Mouse (Mus musculus) midbrain, embryonic 16.5 days (tissue): ENCODE data around the gene C77080. TPM values are rescaled to one million over a fixed set of nuclear protein-coding genes. Genes with fewer than 3 reads are reported as not detected.

Source experiments
- ATAC-seq: fragments of 200-750 bp; cut with Nextera tagmentation; 2 replicates; pipeline ENCODE4 v1.8.0; 2017; ENCODE audit warnings: moderate TSS enrichment
- H3K27ac ChIP-seq: fragments of 300-500 bp; sonication (generic); 2 replicates; pipeline ENCODE4 v1.5.1; 2014; ENCODE audit warnings: mild to moderate bottlenecking, low read length, mixed read lengths
- H3K27me3 ChIP-seq: fragments of 300-500 bp; sonication (generic); 2 replicates; pipeline ENCODE4 v1.6.1; 2014; ENCODE audit warnings: low read depth, low read length, mixed read lengths; ENCODE audit not compliant: control insufficient read depth, insufficient read depth
- H3K36me3 ChIP-seq: fragments of 300-500 bp; sonication (generic); 2 replicates; pipeline ENCODE4 v1.6.1; 2014; ENCODE audit warnings: mild to moderate bottlenecking, low read length, moderate library complexity, mixed read lengths; ENCODE audit not compliant: control insufficient read depth, insufficient read depth
- H3K4me1 ChIP-seq: fragments of 300-500 bp; sonication (generic); 2 replicates; pipeline ENCODE4 v1.6.1; 2014; ENCODE audit warnings: mild to moderate bottlenecking, low read length, mixed read lengths; ENCODE audit not compliant: control insufficient read depth, insufficient read depth
- H3K4me2 ChIP-seq: fragments of 300-500 bp; sonication (generic); 2 replicates; pipeline ENCODE4 v1.6.1; 2014; ENCODE audit warnings: mild to moderate bottlenecking, low read length, mixed read lengths
- H3K4me3 ChIP-seq: fragments of 300-500 bp; sonication (generic); 2 replicates; pipeline ENCODE4 v1.5.1; 2014; ENCODE audit warnings: low read depth, mild to moderate bottlenecking, low read length, moderate library complexity, mixed read lengths
- H3K9ac ChIP-seq: fragments of 300-500 bp; sonication (generic); 2 replicates; pipeline ENCODE4 v1.6.1; 2014; ENCODE audit warnings: low read depth, low read length, mixed read lengths
- H3K9me3 ChIP-seq: fragments of 300-500 bp; sonication (generic); replicated peaks from 2 replicates; pipeline ENCODE4 v1.6.1; 2014; ENCODE audit warnings: mild to moderate bottlenecking, low read length, mixed read lengths; ENCODE audit not compliant: control insufficient read depth, poor library complexity, severe bottlenecking
- WGBS: fragments of 180-500 bp; shearing (Covaris S2); extraction: QIAGEN DNeasy Blood & Tissue Kit; methylation state at CpG from one replicate; pipeline ENCODE4 v1.1.7; 2014; 5-methylcytosine and 5-hydroxymethylcytosine counted together
- polyA plus RNA-seq: library from polyadenylated mRNA; unstranded; fragments of >200 nt; fragmentation: Nextera tagmentation; extraction: Ambion mirVana; gene quantifications from 2 replicates; pipeline ENCODE4 v1.2.1, GENCODE M21; 2015

The C77080 gene
- polyA plus RNA-seq, 1 experiment from 2014 or later = 6.7 TPM

DNA sequence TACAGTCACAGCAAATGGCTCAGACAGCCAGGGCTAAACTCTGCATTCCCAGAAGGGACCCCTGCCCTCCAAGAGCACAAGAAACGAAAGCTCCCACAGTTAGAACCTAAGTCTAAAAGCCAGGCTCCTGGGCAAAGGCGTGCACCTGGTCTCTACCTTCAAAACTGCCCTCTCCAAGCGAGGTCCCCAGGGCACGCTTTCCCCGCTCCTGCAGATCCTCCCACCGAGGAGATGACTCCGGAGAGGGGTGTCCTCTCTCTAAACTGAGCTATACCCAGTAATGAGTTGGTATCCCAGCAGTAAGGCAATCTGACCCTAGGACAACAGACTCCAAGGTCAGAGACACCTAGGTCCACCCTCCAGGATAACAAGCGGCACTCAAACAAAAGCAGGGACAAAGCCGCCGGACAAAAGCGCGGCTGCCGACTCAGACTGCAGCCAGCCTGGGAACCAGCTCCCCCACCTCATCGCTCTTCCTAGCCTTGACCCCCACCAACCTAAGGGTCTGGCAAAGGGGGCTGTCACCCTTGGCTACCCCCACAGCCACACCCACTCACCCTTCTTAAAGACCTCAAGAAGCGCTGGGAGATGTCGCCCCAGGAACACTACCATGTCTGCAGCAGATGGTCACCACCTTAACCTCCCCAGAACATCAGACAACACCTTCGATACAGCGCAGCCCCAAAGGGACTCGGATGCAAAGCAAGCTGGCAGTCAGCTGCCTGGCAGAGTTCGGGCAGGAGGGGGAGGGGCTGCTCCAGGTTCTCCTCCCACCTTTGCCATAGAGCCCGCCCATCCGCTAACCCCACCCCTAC is 33.8 kb downstream of the C77080 start:
- Histone ChIP-seq H3K27me3 (no peaks in the 10 kb centered on the region), H3K9ac (peak overlapping the region; percentile 69), H3K4me3 (peak overlapping the region; percentile 45), H3K4me1 (peaks cover 31% of the 10 kb centered on the region), H3K27ac (peak overlapping the region; percentile 8), H3K9me3 (no peaks in the 10 kb centered on the region), H3K36me3 (peaks cover 5% of the 10 kb centered on the region; the same call in 1 of the 2 replicates), H3K4me2 (peak overlapping the region; percentile 73)
- 4% methylated on average over 22 of the region's 22 CpGs for WGBS
- ATAC-seq = 0 out of 2 replicates have a peak, but pooled peaks have one; percentile 22

DNA sequence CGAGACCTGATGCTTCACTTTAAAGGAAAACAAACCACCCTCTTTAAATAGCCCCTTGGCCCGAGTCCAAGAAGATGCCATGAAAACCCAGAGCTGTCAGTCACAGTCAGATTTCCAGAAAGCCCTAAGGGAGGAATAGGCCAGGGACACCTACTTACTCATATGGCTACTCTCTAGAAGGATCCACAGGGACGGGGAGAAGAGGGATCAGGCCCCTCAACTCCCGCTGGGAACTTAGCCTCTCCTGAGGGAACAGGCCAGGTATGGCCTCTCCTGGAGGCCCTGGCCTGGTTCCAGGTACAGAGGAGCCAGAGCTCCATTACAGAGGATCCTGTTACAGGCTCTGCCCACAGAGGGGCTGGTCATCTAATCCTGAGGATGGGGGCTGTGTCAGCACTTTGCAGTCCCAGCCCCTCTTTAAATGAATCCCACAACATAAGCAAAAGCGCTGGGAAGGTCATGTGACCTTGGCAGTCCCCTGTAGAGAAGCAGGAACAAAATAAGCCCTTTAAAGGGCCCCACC is 34.7 kb downstream of the C77080 start:
- H3K9me3 ChIP-seq = no peaks in the 10 kb centered on the region
- H3K36me3 ChIP-seq = peaks cover 10% of the 10 kb centered on the region; the same call in 1 of the 2 replicates
- no peaks in the 10 kb centered on the region for H3K27me3 ChIP-seq
- peak overlapping the region; percentile 45 for H3K4me3 ChIP-seq
- H3K4me1 ChIP-seq = peaks cover 31% of the 10 kb centered on the region
- H3K4me2 ChIP-seq = peak overlapping the region; percentile 73
- peak overlapping the region; percentile 69 for H3K9ac ChIP-seq
- H3K27ac ChIP-seq = peak overlapping the region; percentile 8; the same call in 1 of the 2 replicates
- 19% methylated on average over 5 of the region's 5 CpGs for WGBS
- no peak for ATAC-seq

DNA sequence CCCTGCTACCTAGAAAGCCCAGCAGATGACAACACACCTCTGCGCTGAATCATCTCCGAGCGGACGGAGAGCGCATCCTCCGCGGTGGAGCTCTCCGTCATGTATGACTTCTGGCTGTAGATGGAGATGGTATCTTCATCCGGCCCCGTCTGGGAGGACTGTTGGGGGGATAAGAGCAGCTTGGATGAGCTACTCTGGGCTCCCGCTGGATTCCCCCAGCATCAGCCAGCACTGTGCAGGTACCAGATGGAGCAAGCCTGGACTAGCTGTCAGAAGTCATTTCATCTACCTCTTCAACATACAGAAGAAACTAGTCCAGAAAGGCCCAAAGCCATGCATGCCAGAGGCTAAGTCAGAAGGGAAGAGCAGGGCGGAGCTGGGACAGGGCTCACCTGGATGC is 35.9 kb downstream of the C77080 start:
- 93% methylated on average over 12 of the region's 12 CpGs for WGBS
- H3K27me3 ChIP-seq = no peaks in the 10 kb centered on the region
- peaks cover 31% of the 10 kb centered on the region for H3K4me1 ChIP-seq
- ATAC-seq = no peak
- H3K27ac ChIP-seq = no peak overlapping the region
- no peak overlapping the region for H3K4me3 ChIP-seq
- H3K4me2 ChIP-seq = peak overlapping the region; percentile 73; the same call in 1 of the 2 replicates
- H3K9me3 ChIP-seq = no peaks in the 10 kb centered on the region
- peaks cover 17% of the 10 kb centered on the region; the same call in 1 of the 2 replicates for H3K36me3 ChIP-seq
- H3K9ac ChIP-seq = no peak overlapping the region

DNA sequence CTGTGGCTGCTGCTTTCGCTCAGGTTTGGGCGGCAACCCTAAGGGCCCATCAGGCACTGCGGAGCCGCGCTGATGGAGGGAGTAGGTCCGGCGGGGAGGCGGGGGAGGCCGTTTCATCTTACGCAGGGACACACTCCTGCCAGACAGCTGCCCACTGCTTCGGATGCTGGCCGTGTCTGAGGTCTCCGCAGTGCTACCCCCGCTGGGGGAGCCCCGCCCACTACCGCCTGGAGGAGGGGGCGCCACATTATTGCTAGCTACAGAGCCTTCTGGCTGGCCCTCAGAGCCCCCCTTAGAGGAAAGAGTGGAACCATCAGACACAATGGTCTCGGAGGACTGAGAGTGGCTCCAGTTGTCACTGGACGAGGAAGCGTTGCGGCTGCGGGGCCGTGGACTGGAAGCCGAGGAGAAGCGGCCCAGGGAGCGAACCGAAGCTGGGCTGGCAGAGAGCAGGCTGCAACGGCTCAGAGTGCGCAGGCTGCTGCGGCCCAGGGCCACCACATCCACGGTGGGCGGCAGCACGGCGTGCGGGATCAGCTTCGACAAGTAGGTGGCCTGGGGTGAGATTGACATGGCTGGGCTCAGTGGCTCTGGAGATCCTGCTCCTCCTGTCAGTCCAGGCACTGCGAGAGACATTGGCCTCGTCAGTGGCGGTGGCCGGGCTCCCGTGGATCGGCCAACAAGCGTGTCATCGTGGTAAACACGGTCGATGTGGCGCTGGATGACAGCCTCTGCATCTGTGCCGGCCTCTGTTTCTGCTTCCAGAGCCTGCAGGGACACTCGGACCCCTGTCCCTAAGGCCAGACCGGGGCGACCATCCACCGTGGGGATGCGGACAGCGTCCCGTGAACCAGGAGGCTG is 37.6 kb downstream of the C77080 start:
- WGBS = 29% methylated on average over 54 of the region's 55 CpGs
- Histone ChIP-seq H3K4me1 (peaks cover 31% of the 10 kb centered on the region), H3K9ac (peak overlapping the region; percentile 55), H3K4me2 (peak overlapping the region; percentile 45), H3K9me3 (no peaks in the 10 kb centered on the region), H3K27me3 (no peaks in the 10 kb centered on the region), H3K4me3 (peak overlapping the region; percentile 2), H3K36me3 (peaks cover 30% of the 10 kb centered on the region), H3K27ac (no peak overlapping the region)
- ATAC-seq = no peak

DNA sequence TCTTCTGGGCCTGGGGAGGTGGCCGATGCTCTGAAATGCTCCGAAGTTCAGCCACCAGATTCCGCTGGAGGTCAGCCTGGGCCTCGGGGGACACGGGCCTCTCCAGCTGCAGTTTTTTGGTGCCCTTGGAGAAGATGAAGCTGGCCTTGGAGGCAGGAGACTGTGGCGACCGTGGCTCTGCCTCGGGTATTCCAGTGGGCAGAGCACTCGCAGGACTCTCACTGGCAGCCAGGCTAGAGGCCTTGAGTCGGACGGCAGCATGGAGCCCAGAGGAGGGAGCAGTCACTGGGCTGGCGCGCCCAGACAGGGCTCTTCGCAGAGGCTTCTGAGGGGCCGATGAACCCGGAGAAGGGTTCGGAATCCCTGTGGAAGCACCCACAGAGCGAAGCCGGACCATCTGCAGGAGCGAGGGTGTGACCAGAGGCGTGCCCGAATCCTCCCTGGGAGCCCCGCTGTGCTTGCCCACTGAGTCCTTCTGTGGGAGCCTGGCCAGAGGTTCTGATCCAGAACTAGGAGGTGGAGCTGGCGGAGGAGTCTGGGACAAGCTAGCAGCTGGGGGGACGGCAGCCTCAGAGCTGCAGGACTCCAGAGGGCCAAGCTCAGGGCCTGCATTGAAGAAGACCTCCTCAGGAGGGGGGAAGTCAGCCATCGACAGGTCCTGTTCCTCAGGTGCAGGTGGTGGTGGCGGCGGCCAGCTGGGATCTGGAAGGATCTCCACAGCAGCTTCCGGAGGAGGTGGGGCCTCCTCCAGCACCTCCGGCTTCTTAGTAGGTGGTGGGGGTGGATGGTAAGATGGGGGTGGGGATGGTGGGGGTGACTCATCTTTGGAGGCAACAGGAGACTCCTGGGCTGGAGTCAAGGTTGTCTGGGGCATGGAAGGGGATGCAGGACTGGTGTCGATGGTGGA is 38.9 kb downstream of the C77080 start:
- H3K9ac ChIP-seq = no peak overlapping the region

DNA sequence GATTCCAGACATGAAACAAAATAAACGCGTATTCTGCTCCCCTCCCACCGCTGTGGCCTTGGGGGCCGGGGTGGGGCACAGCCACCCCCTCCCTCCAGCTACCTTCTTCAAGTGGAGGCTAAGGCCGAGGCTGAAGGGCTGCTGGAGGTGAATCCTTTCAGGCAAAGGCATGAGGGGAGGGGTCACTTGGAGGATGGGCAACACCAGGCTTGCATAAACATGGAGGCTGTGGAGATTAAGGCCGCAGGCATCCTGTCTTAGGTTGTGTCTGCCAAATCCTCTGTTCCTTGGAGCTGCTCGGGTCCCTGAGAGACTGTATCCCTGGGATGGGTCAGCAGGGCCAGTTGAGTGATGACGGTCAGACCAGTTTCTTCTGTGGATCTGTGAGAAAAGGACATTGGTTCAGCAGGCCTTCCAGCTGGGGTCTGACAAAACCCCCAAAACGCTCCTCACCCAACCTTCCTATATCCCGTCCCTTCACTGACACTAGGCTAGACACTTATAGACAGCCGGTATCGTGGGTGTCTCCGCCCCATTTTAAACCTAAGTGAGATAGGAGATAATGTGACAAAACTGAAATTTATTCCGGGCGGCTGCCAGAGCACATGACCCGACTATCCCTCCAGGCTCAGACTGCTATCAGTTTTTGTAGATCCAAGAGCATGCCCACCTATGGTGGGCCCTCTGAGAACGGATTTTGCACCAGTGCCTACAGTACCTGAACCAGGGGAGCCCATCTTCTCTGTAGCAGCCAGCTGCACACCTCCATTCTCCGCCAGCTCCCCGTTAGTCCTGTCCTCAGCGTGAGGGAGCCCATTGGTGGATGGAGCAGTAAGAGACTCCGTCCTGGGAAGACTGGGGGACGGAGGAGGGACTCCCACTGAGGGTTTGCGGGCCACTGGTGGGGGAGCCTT is 39.9 kb downstream of the C77080 start:
- H3K27me3 ChIP-seq = no peaks in the 10 kb centered on the region
- ATAC-seq = no peak
- H3K36me3 ChIP-seq = peaks cover 49% of the 10 kb centered on the region
- H3K4me1 ChIP-seq = peaks cover 14% of the 10 kb centered on the region; the same call in 1 of the 2 replicates
- no peak overlapping the region for H3K27ac ChIP-seq
- no peak overlapping the region for H3K4me3 ChIP-seq
- no peak overlapping the region for H3K9ac ChIP-seq
- 78% methylated on average over 23 of the region's 23 CpGs for WGBS
- no peak overlapping the region for H3K4me2 ChIP-seq
- no peaks in the 10 kb centered on the region for H3K9me3 ChIP-seq

More for the DNA sequence above, 38.9 kb downstream of the C77080 start:
- Histone ChIP-seq H3K36me3 (peaks cover 43% of the 10 kb centered on the region), H3K4me3 (no peak overlapping the region), H3K4me2 (no peak overlapping the region), H3K27ac (no peak overlapping the region), H3K27me3 (no peaks in the 10 kb centered on the region), H3K4me1 (peaks cover 23% of the 10 kb centered on the region; the same call in 1 of the 2 replicates), H3K9me3 (no peaks in the 10 kb centered on the region)
- 72% methylated on average over 31 of the region's 31 CpGs for WGBS
- ATAC-seq = no peak

DNA sequence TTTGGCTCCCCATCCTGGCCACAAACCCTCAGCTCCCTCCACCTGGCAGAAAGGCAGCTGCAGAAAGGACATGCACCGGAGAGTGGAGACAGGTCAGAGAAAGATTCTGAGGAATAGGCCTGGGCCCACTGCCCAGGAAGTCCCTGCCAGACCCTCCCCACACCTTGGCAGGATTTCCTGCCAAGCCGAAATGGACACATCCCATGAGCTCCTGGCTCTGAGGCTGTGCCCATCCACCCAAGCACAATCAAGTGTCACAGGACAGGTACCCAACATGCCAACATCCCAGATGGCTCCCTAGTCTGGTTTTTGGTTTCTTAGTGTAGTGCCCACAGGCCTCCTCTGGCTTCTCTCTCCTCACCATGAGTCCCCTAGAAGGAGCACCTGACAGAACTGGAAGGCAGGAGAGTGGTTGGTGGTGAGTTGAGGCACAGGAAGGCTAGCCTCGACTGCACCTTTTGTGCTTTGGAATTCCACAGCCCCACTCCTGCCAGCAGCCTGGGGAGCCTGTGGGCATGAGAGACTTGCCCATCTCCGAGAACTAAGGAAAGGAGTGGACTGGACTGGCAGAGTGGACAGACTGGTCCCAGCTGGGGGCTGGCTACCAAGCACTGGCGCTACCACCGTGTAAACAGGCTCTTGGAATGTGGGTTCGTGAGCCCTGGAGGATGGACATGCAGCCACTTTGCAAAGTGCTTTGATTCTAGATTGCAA is 40.7 kb downstream of the C77080 start:
- H3K27me3 ChIP-seq = no peaks in the 10 kb centered on the region
- peaks cover 8% of the 10 kb centered on the region; the same call in 1 of the 2 replicates for H3K4me1 ChIP-seq
- no peak overlapping the region for H3K4me2 ChIP-seq
- ATAC-seq = no peak
- WGBS = 74% methylated on average over 7 of the region's 7 CpGs
- H3K27ac ChIP-seq = no peak overlapping the region
- H3K36me3 ChIP-seq = peaks cover 53% of the 10 kb centered on the region
- no peak overlapping the region for H3K4me3 ChIP-seq
- no peak overlapping the region for H3K9ac ChIP-seq
- H3K9me3 ChIP-seq = no peaks in the 10 kb centered on the region
